Mouse (Mus musculus) midbrain, postnatal 0 days (tissue): ENCODE measurements around the gene Smad1. TPM values are rescaled to one million over a fixed set of nuclear protein-coding genes. Genes with fewer than 3 reads are reported as not detected.

Experiments used
- ATAC-seq: fragments of 200-750 bp; cut with Nextera tagmentation; 2 replicates; pipeline ENCODE4 v1.8.0; 2017; ENCODE audit warnings: moderate number of reproducible peaks, mild to moderate bottlenecking, moderate TSS enrichment, moderate library complexity; ENCODE audit not compliant: low FRiP score
- DNase-seq: peaks from one replicate; pipeline ENCODE4 v3.0.0-alpha.2; 2015; ENCODE audit warnings: low spot score
- H3K27ac ChIP-seq: fragments of 300-500 bp; sonication (generic); 2 replicates; pipeline ENCODE4 v1.5.1; 2014; ENCODE audit warnings: low read depth, mild to moderate bottlenecking, low read length, mixed read lengths
- H3K27me3 ChIP-seq: fragments of 300-500 bp; sonication (generic); 2 replicates; pipeline ENCODE4 v1.6.1; 2014; ENCODE audit warnings: low read length, control low read depth, mixed read lengths; ENCODE audit not compliant: insufficient read depth
- H3K36me3 ChIP-seq: fragments of 300-500 bp; sonication (generic); 2 replicates; pipeline ENCODE4 v1.6.1; 2014; ENCODE audit warnings: low read length, control low read depth, mixed read lengths; ENCODE audit not compliant: insufficient read depth
- H3K4me1 ChIP-seq: fragments of 300-500 bp; sonication (generic); 2 replicates; pipeline ENCODE4 v1.6.1; 2014; ENCODE audit warnings: mild to moderate bottlenecking, control low read depth, antibody characterized with exemption, low read length, mixed read lengths; ENCODE audit not compliant: insufficient read depth
- H3K4me2 ChIP-seq: fragments of 300-500 bp; sonication (generic); 2 replicates; pipeline ENCODE4 v1.6.1; 2014; ENCODE audit warnings: low read depth, mild to moderate bottlenecking, low read length, mixed read lengths; ENCODE audit not compliant: poor library complexity, severe bottlenecking
- H3K4me3 ChIP-seq: fragments of 300-500 bp; sonication (generic); 2 replicates; pipeline ENCODE4 v1.5.1; 2014; ENCODE audit warnings: low read depth, mild to moderate bottlenecking, low read length, moderate library complexity
- H3K9ac ChIP-seq: fragments of 300-500 bp; sonication (generic); replicated peaks from 2 replicates; pipeline ENCODE4 v1.6.1; 2014; ENCODE audit warnings: mild to moderate bottlenecking, low read length, moderate library complexity, mixed read lengths; ENCODE audit not compliant: poor library complexity, severe bottlenecking
- H3K9me3 ChIP-seq: fragments of 300-500 bp; sonication (generic); 2 replicates; pipeline ENCODE4 v1.6.1; 2016; ENCODE audit warnings: low read length, control low read depth
- CTCF ChIP-seq: IDR thresholded peaks from 2 replicates; pipeline ENCODE4 v1.5.1; 2016; ENCODE audit warnings: antibody characterized with exemption, mild to moderate bottlenecking
- WGBS: fragments of 180-500 bp; shearing (Covaris S2); extraction: QIAGEN DNeasy Blood & Tissue Kit; methylation state at CpG from one replicate; pipeline ENCODE4 v1.1.7; 2014; 5-methylcytosine and 5-hydroxymethylcytosine counted together
- polyA plus RNA-seq: library from polyadenylated mRNA; unstranded; fragments of >200 nt; fragmentation: Nextera tagmentation; extraction: Ambion mirVana; gene quantifications from 2 replicates; pipeline ENCODE4 v1.2.1, GENCODE M21; 2015
- total RNA-seq: library from RNA; depleted of rRNA; stranded (reverse); fragments of >200 nt; gene quantifications from 2 replicates; pipeline ENCODE4 v1.2.3, GENCODE M21; 2014

Gene Smad1
- total and polyA plus RNA-seq, 2 experiments from 2014 or later = 52.5 to 75.6 TPM

DNA sequence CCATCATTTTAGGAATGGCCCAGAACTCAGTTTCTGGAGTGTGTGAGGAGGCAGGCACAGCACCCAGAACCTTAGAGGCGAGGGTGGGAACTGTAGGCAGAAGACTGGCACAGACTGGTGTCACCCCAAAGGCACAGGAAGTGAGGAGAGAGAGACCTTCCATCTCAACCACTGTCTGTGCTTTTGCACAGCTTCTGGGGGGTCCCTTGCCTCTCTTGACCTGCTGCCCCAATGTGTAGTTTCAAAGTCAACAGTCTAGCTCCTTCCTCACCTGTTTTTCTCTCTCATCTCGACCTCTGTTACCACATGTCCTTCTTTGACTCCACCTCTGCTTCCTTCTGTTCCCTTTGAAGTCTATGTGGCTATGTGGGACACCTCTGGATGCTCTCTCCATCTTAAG lies 88.5 kb downstream of the Smad1 start:
- Histone ChIP-seq H3K4me3 (no peak overlapping the region), H3K9me3 (no peaks in the 10 kb centered on the region), H3K4me1 (no peaks in the 10 kb centered on the region), H3K36me3 (no peaks in the 10 kb centered on the region), H3K4me2 (no peak overlapping the region), H3K27ac (no peak overlapping the region), H3K27me3 (no peaks in the 10 kb centered on the region), H3K9ac (no peak overlapping the region)
- WGBS = 70% methylated on average over 2 of the region's 2 CpGs
- TF ChIP-seq CTCF = no peak
- ATAC-seq (no peak), DNase-seq (no peak)

DNA sequence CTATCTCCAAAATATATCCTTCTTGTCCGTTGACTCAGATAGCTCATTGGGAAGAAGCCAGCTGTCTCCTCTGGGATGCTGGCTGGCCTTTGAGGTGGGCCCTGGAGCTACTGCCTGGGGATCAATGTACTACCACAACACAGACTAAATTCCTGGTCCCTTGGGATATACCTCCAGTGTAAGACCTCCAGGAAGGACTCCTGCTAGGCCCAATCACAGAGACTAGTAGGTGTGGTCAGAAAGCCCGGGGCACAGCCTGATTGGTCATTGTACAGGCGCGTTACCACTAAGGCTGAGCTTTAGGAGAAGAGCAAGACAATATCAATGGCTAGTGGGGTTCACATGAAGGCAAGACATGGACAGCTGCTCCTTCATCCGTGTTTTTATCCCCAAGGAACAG lies 93.4 kb downstream of the Smad1 start:
- Histone ChIP-seq H3K27me3 (no peaks in the 10 kb centered on the region), H3K36me3 (no peaks in the 10 kb centered on the region), H3K4me1 (no peaks in the 10 kb centered on the region), H3K27ac (no peak overlapping the region), H3K4me2 (no peak overlapping the region), H3K4me3 (no peak overlapping the region), H3K9ac (no peak overlapping the region), H3K9me3 (no peaks in the 10 kb centered on the region)
- ATAC-seq (no peak), DNase-seq (no peak)
- TF ChIP-seq CTCF = no peak
- 59% methylated on average over 5 of the region's 5 CpGs for WGBS

GRCm38 (mm10) chr8:79301548-79301947 lies 97.8 kb downstream of the Smad1 start:
- WGBS = 84% methylated on average over 3 of the region's 3 CpGs
- H3K4me1 ChIP-seq = no peaks in the 10 kb centered on the region

DNA sequence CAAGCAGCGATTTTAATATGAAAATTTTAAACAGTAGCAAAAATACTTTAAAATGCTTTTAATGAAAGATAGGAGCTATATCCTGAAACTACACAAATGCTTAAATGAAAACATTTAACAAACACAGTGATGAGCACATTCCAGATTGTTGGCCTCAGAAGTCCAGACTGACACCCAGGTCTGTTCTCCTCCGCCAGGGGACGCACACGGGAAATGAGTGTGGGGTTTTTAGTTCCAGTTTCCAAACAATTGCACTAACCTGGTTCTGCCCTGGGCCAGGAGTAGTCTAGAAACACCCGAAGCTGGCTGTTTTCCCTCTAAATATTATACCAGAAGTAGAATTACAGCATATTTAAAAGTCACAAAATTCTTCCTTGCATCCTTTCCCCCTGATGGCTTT lies 99.6 kb downstream of the Smad1 start:
- Histone ChIP-seq H3K4me3 (no peak overlapping the region), H3K9me3 (no peaks in the 10 kb centered on the region), H3K36me3 (no peaks in the 10 kb centered on the region), H3K27ac (no peak overlapping the region), H3K27me3 (no peaks in the 10 kb centered on the region), H3K4me1 (peaks cover 3% of the 10 kb centered on the region; the same call in 1 of the 2 replicates), H3K9ac (no peak overlapping the region), H3K4me2 (no peak overlapping the region)
- no peak for TF ChIP-seq CTCF
- whole genome bisulfite sequencing = 87% methylated on average over 5 of the region's 5 CpGs
- DNase-seq (no peak), ATAC-seq (no peak)

More at GRCm38 (mm10) chr8:79301548-79301947, 97.8 kb downstream of the Smad1 start:
- DNase-seq (no peak), ATAC-seq (no peak)
- Histone ChIP-seq H3K9ac (no peak overlapping the region), H3K4me3 (no peak overlapping the region), H3K36me3 (no peaks in the 10 kb centered on the region), H3K4me2 (no peak overlapping the region), H3K27ac (no peak overlapping the region), H3K9me3 (no peaks in the 10 kb centered on the region), H3K27me3 (no peaks in the 10 kb centered on the region)
- TF ChIP-seq CTCF = no peak

DNA sequence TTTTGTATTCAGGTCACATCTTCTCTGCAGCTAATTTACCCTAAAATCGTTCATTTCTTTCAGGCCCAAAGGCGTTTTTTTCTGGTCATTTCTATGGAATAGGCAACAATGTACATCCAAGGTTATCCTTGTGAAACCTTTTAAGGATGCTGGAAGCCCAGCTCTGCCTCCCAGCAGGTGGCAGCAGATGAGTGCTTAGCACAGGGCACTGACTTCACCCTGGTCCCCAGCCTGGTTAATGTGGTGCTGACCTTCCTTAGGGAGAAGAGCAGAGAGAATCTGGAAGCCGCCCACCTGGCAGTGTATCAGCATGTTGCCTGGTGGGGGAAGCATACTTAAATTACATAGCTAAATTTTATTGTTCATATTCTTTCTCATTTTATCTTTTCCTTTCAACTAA lies 101.6 kb downstream of the Smad1 start:
- Histone ChIP-seq H3K9me3 (no peaks in the 10 kb centered on the region), H3K9ac (no peak overlapping the region), H3K27ac (no peak overlapping the region), H3K4me2 (no peak overlapping the region), H3K27me3 (no peaks in the 10 kb centered on the region), H3K4me1 (peaks cover 9% of the 10 kb centered on the region), H3K4me3 (no peak overlapping the region), H3K36me3 (no peaks in the 10 kb centered on the region)
- peak; percentile 92 for TF ChIP-seq CTCF
- WGBS = 32% methylated on average over 3 of the region's 3 CpGs
- DNase-seq (peak; percentile 75), ATAC-seq (no peak)

DNA sequence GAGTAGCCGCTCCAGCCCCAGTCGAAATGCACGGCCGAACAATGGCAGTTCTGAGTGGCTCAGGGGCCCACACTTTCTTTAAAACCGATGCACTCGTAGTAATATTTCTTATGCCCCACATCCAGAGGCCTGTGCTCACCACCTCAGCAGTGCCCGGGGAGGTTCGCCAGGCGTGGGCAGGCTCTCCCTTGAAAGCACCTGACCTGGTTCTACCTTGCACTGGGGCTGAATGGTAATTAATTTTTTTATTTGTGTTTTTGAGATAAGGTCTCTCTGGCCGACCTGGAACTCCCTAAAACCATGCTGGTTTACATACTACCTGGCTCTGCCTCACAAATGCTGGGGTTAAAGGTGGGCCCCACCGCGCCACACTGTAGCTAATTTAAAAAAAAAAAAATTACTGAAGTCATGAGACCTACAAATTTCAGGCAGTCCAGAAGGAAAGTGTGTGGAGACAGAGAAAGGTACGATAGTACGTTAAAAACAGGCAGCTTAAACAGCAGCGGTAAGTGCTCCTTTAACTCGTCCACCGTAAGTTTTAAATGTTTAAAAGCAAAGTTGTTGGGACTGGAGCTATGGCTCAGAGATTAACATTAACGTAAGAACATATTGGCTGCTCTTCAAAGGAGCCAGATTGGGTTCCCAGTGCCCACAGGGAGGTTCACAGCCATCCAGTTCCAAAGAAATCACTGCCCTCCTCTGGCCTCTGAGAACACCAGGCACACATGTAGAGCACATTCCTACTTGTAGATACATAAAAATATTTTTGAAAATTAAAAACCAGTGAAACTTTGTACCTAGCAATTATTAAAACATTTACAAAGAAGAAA lies 103.8 kb downstream of the Smad1 start:
- H3K9ac ChIP-seq = peak overlapping the region; percentile 61
- 0 out of 2 replicates have a peak, but pooled peaks have one; percentile 8 for TF ChIP-seq CTCF
- WGBS = 15% methylated on average over 18 of the region's 18 CpGs
- H3K4me2 ChIP-seq = peak overlapping the region; percentile 79
- H3K27ac ChIP-seq = peak overlapping the region; percentile 94
- no peaks in the 10 kb centered on the region for H3K27me3 ChIP-seq
- DNase-seq = no peak
- ATAC-seq = no peak
- H3K9me3 ChIP-seq = no peaks in the 10 kb centered on the region
- peaks cover 9% of the 10 kb centered on the region for H3K4me1 ChIP-seq
- peak overlapping the region; percentile 68 for H3K4me3 ChIP-seq
- no peaks in the 10 kb centered on the region for H3K36me3 ChIP-seq
